Mouse (Mus musculus): ENCODE measurements at regions not wholly inside any gene's neighbourhood (a gene's known extent, or its start where the extent isn't known, plus 50 kb on each side); places are given as distances from the start of the nearest gene placed in this dataset.

DNA sequence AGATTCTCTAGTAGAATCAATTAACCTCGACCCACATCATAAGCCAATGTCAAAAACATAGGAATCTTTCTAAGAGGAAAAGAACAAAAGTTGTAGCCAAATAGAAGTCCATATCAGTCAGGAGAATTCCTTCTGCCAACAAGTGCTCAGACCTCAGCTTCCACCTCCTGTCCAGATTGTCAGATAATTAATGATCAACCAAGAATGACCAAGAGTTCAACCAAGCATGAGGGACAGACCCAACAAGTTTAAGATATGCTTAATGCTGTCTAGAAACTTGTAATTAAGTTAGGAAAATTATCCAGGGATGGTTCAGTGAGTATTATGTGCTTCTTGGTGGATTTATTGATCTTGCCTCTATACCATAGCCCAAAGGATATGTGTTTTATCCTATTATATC is 238.6 kb downstream of the Nedd1 start:
- DNase-seq (ENCODE audit: low spot score) = no peak

DNA sequence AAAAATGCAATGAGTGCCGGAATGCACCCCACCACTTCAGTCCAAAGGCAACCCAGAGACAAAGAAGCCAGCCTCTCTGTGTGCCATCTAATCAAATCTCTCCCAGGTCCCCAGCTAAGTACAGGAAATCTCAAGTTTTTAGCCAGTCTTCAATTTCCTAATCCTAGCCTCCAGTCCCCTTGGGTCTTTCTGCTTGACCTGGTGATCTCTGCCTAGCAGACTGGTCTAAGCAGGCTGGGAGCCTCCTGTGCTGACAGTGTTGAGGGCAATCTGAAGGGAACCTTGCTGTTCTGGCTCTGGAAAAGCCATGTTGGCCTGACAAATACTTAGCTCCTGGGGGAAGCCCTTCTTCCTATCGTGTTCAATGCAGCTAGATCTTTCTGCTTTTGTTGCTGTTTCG is 248.9 kb downstream of the Nedd1 start:
- no peak for DNase-seq (ENCODE audit: low spot score)

DNA sequence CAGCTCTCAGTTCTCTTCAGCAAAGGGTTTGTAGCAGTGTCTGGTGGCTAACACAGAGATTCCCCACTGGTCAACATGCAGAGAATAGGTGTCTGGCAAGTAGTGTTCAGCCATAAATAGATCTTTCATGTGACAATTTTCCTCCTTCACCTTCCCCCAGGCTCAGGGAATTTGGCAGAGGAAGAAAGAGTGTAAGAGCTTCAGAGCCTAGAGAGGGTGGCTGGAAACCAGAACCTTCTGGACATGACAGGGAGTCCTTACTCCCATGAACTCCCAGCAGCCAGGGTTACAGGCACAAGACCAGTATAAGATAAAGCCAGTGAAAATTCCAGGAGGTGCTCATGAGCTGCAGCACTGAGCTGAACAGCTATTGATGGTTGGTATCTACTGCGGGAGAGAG is 251.1 kb downstream of the Nedd1 start:
- DNase-seq (ENCODE audit: low spot score) = no peak

DNA sequence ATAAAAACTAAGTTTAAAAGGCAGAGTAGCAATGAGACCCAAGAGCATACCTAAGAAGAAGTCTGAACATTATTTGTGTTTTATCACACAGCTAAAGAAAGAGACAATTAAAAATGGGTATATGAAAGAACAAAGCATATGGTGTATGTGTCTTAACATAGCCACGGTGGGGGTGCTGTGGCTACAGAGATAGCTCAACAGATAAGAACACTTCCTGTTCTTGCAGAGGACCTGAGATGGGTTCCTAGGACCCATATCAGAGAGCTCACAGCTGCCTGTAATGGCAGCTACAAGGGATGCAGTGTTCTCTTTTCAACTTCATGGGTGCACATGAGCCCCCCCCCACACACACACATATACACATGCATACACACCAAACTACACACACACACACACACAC is 267.0 kb downstream of the Nedd1 start:
- DNase-seq (ENCODE audit: low spot score) = no peak

DNA sequence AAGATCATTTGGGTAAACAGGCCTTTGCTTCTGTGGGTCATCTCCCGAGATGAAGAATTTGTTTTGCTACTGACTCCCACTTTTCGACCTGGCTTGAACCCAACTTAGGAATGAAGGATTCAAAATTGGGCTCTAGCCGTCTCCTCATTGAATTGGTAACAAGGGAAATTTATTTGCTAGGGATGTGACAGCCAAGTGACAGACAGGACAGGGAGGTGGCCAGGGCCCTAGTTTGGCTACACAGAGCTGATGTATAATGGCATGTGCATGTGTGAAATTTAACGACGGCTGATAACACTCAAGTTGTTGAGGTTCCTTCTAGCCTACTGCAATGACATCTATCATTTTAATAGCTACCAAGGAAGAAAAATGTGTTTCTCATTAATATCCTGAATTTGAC is 268.7 kb downstream of the Nedd1 start:
- no peak for DNase-seq (ENCODE audit: low spot score)

DNA sequence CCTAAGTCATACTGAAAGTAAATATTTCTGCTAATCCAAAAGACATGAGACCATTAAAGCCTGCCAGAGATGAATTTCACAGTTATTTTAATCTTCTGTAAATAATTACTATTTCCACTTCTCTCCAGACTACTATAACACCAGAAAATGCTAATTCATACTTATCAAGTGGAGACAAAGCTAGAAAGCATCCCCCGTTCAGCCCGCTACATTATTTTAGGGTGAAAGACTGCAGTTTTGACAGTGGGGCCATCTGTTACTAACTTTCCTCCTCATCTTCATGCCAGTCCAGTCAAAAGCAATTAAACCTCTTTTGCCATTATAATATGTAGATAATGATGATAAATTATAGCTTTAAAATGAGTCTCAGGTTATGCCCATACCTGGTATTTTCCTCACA is 276.3 kb downstream of the Nedd1 start:
- DNase-seq (ENCODE audit: low spot score) = no peak

DNA sequence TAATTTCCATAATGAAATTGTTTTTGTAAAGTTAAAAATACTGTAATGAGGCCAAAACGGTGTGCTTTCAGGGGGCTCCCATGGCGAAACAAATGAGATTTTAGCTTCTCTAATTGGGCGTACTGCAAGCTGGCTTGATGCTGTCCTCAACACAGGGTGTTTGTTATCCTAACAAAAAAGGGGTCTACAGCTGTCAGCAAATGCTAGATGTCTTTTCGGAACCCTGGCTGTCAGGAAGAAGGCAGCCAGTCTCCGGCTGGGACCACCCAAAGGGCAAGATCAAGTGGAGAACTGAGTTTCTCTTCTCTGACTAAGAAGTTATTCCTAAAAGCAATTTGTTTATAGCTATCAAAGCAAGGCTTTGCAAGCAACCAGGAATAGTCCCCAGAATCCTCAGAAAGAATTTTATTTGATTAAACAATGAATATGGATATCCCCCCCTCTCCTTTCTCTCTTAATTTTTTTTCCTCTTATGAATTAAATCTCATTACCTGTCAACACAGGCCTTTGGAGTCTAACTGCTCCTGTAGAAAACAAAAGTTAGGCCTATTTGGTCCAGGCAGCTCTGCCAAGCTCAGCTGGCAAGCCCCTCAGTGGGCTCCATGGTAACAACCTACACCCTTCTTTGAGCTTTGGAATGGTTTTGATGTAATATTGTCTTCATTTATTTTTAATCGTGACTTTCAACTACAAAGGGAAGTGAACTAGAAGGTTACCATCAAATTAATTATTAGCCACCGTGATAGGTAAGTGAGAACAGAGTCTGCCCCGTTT is 283.4 kb downstream of the Nedd1 start:
- DNase-seq (ENCODE audit: low spot score) = no peak

DNA sequence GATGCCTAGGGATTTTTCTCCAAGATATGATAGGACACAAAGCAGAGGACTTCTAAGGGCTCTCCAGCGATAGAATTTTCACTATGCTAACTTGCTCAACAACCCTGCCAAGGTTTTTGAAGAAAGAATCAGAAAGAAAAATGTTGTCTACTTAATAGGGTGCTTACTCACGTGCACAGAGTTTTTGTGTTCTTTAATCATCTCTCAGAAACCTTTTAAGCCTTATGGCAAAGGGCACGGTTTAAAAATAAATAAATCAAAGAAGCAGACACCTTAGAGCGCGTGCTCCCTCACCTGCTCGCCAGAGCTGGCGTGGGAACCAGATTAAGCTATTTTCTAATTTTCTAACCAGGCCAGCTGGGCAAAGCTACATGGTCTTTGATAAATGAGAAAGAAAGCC is 293.0 kb downstream of the Nedd1 start:
- DNase-seq (ENCODE audit: low spot score) = no peak

DNA sequence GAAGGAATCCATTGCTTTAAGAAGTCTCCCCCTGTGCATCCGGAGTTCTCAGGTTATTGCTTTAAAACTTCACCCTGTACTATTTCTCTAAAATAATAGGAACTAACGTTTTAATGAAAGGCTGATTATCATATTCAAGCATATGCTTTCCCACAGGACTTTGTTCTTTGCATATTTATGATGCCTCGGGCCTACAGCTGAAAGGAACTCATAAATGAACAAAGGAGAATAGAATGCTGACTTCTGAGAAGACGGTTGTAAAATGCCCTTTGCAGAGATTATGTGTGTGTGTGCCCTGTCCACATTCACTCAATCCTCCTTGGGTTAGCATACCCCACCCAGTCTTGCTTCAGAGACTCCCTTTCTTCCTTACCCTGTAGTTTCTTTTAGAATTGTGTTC is 294.2 kb downstream of the Nedd1 start:
- no peak for DNase-seq (ENCODE audit: low spot score)

DNA sequence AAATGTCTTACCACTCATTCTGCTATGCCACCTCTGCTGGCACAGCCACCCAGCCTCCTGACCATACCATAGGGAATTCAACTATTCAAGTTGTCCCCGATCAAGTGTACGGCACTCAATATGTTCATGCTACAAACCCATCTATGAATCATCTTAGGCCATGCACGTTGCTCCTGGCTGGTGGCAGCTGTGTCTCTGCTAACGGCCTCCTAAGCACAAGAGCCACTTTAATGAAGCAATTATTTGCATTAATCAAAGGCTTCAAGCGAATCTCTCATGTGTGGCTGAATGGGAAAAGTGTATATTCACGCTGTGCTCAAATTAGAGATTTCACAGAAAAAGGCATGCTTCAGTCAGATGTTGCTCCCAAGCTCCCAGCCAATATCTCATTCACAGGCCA is 295.8 kb downstream of the Nedd1 start:
- DNase-seq (ENCODE audit: low spot score) = no peak

DNA sequence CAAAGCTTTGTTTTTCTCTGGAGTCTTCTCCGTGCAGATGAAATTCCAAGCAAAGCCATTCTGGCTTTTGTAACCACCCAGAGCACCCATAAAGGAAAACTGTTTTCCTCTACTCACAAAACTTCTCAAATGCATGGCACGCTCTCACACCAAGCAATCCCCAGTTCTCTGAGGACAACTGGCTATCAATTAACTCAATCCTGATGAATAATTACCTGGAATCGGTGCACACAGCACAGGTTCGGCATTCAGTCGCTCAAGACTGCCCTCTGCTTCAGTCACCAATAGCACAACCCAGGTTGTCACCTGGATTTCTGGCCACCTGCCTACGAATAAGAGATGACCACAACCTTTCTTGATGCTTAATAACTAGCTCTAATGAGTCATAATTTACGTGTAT is 309.5 kb downstream of the Nedd1 start:
- DNase-seq (ENCODE audit: low spot score) = no peak

DNA sequence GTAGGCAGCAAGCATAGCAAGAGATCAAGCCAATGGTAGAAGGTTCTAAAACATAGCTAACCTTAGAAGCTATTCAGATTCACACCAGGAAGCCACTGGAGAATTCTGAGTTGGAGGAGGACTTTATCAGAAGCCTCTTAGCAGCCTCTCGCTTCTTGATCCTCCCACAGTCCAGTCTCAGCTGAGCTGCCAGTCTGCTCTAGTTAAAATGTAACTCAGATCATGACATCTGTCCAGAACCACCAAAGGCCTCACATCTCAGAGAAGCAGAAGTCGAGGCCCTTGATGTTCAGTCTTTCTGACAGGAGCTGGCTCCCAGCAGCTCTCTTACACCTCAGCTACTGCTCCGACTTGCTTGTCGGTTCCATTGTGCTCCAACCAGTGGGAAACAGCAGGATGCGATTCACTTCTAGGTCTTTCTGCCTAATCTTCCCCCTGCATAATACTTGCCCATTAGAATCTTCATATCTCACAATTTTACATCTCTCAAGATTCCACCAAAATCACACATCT is 311.4 kb downstream of the Nedd1 start:
- no peak for DNase-seq (ENCODE audit: low spot score)

DNA sequence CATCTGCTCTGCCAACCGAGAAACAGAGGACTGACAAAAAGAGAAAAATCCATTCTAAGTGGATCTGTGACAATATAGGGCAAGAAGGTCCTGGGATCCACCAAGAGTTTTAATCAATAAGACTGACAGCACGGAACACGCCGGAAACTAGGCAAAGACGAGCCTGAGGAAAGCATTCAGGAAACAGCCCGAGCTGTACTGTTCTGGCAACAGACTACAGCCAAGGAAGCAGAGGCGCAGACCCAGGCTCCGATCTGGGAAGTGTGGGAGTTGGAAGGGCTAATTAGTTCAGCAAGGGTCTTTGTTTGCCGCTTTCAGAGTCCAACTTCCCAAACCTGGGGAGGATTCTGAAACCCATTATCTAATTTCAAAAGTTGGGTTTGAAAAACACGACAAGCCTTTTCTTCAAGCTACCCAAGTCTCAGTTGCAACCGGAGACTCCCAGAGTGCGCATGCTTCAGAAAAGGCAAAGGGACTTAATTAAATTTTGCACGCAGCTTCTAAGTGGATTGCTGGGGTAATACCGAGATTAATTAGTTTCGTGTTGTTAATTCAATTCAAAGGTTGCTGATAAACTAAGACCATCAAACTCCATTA is 317.4 kb downstream of the Nedd1 start:
- no peak for DNase-seq (ENCODE audit: low spot score)

DNA sequence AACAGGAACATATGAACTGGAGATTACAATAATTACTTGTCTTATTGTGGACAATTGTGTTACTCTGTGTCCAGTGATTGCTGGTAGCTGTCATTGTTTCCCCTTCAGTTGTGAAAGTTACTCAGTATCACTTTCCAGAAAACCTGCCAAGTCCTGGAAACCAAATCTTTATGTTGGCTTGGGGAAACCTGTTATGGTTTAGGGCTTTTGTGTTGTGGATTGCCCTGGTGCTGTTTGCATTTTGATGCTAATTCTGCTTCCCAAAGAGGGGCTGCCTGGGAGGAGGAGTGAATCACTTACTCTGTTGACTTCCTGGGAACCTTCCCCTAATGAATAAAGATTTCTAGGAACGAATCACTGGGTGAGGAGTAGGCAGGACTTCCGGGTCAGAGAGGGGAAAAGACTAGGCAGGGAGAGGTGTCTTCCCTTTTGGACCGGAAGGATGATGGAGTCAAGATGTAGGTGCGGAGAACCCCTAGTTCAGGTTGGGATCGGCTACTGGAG is 321.6 kb downstream of the Nedd1 start:
- no peak for DNase-seq (ENCODE audit: low spot score)

DNA sequence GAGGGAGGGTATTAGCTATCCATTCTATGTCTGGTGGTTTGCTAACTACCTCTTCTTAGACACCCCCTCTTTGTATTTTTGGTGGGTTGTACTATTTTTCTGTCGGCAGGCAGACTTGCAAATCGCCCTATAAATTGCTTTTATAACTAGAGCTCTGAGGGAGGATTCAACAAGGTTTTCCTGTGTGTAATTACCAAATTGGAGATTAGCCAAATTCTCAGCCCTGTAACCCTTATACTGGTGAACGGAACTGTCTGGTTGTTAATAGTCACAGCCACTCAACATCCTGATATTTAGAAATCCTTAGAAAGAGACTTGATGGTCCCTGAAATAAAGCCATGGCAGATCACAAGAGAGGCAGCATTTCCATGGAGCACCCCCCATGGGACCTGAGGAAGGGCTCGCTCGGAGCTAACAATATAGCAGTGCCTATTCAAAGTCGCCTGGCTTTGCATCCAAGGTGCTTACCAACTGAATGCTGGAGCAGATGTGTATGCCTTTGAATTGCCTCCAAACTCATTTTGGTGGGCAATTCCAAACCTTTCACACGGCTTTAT is 333.0 kb downstream of the Nedd1 start:
- no peak for DNase-seq (ENCODE audit: low spot score)

DNA sequence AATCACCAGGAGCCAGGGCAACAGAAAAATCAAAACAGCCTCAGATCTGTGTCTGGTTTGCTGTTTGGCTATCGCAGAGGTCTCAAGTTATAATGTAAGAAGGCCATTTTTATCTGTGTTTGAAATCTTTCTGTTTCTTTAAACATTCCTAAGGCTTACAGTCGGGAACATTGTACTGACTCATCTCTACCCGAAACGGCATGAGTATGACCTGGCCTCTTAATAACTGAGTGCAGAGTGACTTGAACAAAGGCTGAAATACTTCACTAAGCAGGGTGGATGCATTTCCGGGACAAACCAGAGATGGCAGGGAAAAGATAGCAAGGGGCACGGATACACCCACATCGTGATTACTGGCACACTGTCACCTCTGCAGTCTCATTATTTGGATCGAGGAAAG is 355.1 kb downstream of the Nedd1 start:
- no peak for DNase-seq (ENCODE audit: low spot score)

DNA sequence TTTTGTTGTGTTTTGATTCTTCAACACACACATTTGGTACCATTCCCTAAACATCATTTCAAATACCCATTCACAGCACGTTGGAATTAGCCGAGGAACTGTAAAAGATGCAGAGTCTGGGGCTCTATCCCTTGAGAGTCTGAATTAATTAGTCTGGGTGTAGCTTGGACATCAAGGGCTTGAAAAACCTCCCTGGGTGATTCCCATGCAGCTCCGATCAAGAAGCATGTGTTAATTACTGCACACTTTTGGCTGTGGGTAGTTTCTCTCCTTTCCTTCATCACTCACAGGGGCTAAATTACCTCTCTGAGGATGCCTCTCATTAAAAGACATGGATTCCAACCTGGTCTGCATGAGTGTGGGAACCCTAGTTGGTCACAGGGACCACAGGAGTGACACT is 365.5 kb downstream of the Nedd1 start:
- DNase-seq (ENCODE audit: low spot score) = no peak

DNA sequence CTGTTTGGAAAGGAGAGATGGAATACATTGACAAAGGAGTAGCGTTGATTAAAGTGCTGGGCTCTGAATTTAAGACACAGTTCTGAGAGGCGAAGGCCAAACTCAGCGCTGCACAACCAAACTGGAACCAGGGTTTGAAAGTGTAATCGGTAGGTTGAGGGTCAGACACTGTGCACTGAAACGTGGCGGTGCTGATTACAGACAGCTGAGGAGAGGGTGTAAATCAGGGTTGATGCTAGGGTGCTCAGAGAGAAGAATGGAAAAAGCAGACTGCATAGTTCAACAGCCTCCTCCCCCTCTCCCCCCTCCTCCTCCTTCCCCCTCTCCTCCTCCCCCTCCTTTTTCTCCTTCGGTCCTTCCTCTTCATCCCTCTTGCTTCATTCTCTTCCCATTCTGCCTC is 373.2 kb downstream of the Nedd1 start:
- DNase-seq (ENCODE audit: low spot score) = no peak

DNA sequence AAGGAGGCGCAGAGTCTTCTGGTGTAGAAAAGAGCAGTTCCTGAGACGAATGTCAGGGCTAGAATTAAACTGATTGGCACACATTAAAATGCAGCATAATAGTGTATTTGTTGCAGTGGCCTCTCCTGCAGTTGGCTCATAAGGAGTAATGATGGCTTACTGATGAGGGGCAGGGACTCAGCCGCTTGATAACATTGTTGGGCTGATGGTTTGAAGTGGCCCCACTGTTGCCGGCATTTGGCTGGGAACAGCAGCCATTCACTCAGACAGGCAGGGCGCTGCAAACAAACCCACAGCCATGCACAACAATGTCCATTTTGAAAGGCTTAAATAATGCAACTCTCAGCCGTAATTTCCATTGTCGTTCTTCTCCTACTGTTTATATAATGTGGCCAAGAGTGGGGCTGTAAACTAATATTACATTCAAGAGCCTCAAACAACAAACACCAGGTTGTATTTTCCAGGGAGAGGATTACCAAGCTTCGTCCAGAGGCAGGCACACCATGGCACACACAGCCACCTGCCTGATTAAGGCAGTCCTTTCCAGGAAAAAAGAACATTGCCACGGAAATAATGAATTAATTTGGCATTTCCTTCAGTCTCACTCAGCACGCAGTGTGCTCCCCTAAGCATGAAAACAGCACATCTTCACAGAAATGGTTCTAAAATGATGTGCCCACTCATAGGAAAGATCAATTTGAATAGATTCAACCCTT is 374.1 kb downstream of the Nedd1 start:
- DNase-seq (ENCODE audit: low spot score) = no peak

DNA sequence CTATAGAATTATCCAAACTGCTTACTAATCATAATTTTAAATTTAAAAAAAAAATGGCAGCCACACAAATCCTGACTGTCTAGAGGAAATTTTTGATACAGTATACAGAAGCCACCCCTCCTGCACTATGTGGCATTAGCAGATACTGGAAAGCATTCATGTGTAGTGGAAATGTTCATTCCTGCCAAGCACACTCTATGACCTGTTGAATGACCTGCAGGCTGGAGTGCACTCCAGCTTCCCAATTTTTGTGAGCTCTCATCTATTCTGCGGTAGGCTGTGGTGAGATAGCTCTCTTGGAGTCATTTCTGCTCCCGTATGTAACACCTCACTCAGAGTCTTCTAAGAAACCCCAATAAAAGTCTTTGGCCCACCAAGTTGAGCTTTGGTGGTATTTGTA is 382.5 kb downstream of the Nedd1 start:
- DNase-seq (ENCODE audit: low spot score) = no peak

DNA sequence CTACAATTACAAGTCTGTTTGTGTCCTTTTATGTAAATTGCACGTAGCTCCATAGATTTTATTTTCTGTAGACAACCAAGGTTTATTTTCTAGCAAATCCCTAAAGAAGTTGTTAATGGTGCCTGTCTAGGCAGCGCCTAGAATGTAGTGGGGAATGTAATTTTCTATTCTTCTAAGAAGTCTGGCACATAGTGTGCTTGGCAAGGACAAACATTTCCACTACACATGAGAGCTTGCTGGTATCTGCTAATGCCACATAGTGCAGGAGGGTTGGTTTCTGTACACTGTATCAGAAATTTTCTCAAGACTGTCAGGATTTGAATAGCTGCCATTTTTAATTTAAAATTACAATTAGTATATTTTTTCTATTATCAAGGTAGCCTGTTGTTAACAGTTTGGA is 385.3 kb downstream of the Nedd1 start:
- DNase-seq (ENCODE audit: low spot score) = no peak

DNA sequence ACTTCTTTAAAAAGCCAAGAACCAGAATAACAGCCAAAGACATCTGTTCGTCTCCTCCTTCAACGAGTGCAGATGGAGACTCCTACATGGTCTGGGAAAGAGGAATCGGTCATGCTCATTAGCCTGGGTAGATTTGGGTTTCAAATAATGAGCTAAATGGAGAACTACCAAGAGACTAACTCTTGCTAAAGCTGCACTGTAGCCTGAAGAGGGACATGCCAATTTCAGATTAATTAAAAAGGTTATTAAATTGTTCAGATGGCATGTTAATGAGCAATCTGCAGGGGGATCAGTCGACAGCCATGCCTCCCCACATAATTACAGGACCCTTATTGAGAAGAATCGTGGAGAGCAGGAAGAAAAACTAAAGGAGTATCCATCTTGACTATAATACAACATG is 386.1 kb downstream of the Nedd1 start:
- DNase-seq (ENCODE audit: low spot score) = no peak

DNA sequence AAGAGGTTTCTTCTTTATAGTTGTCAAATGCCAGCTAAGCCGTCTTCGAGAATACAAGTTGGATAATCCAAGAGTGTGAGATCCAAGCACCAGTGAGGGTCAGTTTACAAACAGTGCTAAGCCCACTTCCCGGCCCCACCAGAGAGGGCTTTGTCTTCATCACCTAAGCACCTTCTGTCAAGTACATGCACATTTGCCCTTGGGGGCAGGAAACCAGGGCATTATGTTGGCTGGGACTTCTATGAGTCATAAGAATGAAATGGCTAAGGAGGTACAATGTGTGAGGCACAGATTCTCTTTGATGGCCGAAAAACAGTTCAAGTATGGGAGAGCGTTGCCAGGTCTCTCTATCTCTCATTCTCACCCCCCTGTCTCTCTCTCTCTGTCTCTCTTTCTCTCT is 387.1 kb downstream of the Nedd1 start:
- DNase-seq (ENCODE audit: low spot score) = no peak
